Mouse (Mus musculus): Measurements from ENCODE around the gene Ogg1. TPM values are rescaled to one million over a fixed set of nuclear protein-coding genes. Genes with fewer than 3 reads are reported as not detected.

Gene Ogg1
- 2.2 TPM for polyA plus RNA-seq (2014; fragmentation: Illumina TruSeq; extraction: RNeasy Lipid Tissue Mini Kit (QIAGEN cat#74804); ENCODE audit: low read depth, low replicate concordance)

DNA sequence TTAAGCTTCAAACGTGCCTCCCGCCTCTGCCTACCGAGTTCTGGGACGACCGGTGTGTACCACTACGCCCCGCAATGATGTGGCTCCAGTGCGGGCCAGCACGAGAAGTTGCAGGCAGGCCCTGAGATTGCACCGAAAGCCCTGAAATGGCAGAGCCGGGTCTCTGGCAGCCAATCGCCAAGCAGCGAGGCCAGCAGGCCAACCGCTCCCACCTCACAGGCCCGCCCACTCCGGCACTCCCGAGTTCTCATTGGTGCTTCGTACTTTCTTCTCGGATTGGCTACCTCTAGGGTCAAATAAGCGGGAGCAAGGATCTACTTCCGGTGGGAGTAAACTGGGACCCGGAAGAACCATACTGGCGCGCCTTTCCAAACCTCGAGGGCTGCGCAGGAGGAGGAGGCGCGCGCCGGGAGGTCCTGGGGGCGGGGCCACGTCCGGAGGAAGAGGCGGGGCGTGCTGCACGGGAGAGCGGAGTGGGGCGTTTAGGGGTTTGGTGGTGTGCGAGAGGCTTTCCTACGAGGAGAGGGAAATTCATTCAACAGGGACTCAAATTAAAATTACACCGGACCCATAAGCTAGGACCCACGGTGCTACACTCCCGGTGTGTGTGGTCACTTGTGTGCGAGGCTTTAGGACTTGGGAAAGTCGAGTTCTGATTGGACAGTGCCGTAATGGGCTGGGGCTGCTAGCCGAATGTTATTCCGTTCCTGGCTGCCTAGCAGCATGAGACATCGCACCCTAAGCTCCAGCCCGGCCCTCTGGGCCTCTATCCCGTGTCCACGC is at the start of gene Ogg1:
TSS of gene Ogg1 (plus strand) at position 440 of the 783 bp plus-strand sequence.

DNA sequence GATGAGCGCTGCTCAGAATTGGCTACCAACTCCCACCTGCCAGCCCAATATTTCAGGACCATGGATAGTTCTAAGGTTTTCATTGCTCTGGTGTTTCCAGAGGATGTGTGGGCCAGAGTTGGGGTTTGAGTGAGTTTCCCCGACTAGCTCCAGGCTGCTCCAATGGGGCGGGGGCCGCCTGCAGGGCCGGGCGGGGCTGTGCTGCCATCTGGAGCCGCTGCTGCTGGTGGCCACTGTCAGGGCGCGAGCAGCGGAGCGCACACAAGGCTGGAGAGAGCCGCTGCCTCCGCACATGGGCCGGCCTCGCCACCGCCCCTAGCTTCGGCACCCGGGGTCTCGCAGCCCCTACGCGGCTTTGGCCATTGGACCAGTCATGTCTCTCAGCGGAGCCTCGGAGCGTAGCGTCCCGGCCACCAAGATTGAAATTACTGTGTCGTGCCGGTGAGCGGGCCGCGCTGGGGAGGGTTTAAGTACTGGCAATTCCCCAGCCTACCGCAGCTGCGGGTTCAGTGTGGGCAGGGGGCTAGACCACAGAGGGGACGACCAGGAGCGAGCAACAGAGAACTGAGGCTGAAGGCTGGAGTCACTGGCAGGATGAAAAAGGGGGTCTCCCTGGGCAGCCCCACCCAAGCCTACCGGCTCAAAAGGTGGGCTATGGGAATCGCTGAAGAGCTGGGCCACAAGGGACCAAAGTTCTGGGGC is 44.5 kb upstream of the Ogg1 start, which contains the start of gene Cpne9:
TSS of gene Cpne9 (plus strand) at position 207 of the 702 bp plus-strand sequence.

DNA sequence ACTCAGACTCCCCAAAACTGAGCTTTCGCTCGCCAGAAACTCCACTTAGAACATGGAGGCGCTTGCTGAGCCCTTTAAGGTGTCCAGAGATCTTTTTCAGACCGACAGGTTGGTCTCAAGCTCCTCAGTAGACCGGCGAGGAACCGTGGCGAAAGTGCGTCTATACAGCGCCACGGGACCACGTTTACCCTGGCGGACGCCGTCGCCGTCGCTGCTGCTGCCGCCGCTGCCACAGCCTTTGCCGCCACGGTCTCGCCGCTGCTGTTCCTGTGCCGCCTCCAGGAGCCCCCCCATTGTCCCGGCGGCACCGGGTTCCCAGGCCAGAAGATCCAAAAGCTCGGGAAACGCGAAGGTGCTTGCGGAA is 19.8 kb upstream of the Ogg1 start, which contains the start of gene Brpf1:
TSS of gene Brpf1 (plus strand) at position 152 of the 364 bp plus-strand sequence.

DNA sequence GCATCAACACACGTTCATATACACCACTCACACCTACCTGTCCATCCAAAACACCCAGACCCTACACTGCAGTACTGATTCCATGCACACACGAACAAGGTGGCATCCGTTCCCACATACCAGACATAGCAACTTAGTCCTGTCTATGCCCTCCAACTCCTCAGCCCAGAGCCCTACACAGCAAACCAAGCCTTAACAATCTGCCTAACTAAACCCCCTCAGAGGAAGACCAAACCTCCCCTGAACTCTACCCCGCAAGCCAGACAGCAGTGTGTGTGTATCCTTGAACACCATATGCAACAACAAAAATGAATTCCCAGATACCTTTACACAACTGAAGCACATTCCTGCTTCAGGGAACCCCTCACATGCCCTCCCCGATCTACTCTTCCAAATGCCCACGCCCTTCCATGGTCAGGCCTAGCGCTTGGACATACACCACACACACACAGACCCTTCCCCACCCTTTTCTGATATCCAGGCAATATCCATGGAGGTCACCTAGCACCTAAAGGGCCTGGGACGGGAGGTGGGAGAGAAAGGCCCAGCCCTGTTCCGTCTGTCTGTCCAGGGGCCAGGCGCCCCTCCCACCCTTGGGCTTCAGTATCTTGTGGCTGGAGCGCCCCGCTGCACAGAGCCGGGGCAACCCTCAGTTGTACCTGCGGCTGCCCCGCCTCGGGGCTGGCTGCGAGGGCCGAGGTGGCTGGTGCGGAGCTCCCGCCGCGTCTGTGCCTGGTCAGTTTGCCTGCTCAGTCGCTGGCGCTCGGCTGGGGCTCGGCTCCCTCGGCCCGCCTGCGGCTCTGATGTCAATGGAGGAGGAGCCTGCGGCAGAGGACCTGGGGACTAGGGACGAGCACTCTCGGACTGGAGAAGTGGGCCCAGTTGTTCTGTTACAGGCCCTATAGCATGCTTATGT is 16.7 kb downstream of the Ogg1 start, which contains the start of gene Camk1:
TSS of gene Camk1 (minus strand) at position 808 of the 916 bp plus-strand sequence.

DNA sequence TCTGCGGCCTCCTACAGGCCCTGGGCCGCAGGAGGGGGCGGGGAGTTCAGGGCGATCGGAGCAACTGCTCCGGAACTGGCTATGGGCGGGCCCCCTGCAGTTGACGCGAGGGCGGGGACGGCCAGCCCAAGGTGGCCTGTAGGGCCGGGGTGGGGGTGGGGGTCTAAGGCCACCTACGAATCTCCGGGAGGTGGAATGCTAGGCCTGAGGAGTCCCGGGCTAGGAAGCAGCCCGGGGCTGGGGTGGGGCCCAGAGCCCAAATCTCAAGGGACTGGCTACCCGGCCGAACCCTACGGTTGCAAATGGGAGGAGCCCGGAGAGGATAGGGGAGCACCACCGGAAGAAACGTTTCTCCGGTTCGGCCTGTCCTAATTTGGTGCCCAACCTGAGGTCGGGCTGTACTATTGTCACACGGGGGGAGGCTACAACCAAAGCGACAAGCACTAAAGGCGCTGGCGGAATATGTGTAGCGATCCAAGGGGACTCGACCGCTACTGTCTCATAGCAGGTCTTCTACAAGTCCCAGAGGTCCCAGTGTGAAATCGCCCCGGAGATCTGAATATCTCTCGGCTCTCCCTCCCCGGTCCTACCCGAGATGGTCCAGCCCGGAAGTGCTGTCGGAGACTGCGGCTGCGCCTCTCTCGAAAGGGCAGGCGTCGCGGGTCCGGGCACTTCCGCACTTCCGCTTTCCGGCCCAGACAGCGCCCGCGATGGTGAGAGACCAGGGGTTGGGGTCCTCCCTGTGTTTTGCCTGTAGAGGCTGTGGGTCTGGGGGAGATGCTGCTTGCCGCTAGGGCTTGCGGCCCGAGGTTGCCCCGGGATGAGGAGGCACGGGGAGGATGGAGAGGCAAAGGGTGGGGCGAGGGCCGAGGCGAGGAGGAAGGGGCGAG is 51.0 kb downstream of the Ogg1 start, which contains the start of the genes Tada3 and Arpc4:
TSS of gene Tada3 (minus strand) at position 388 of the 890 bp plus-strand sequence.
TSS of gene Arpc4 (plus strand) at position 620 of the 890 bp plus-strand sequence.

Other genes with a start within 250 kb of the Ogg1 start
- gene Setd5, start 249.6 kb upstream of the Ogg1 start, polyA plus RNA-seq (2014; fragmentation: Illumina TruSeq; extraction: RNeasy Lipid Tissue Mini Kit (QIAGEN cat#74804); ENCODE audit: low read depth, low replicate concordance), result 136 TPM
- 1.3 TPM for gene Lhfpl4, start 131.6 kb upstream of the Ogg1 start, polyA plus RNA-seq (2014; fragmentation: Illumina TruSeq; extraction: RNeasy Lipid Tissue Mini Kit (QIAGEN cat#74804); ENCODE audit: low read depth, low replicate concordance)
- 14.2 TPM for gene Mtmr14, start 89.1 kb upstream of the Ogg1 start, polyA plus RNA-seq (2014; fragmentation: Illumina TruSeq; extraction: RNeasy Lipid Tissue Mini Kit (QIAGEN cat#74804); ENCODE audit: low read depth, low replicate concordance)
- gene Cpne9, start 44.7 kb upstream of the Ogg1 start, polyA plus RNA-seq (2014; fragmentation: Illumina TruSeq; extraction: RNeasy Lipid Tissue Mini Kit (QIAGEN cat#74804); ENCODE audit: low read depth, low replicate concordance), result 0.52 TPM
- 3.6 TPM for gene Brpf1, start 19.8 kb upstream of the Ogg1 start, polyA plus RNA-seq (2014; fragmentation: Illumina TruSeq; extraction: RNeasy Lipid Tissue Mini Kit (QIAGEN cat#74804); ENCODE audit: low read depth, low replicate concordance)
- 34.8 TPM for gene Camk1, start 17.0 kb downstream of the Ogg1 start, polyA plus RNA-seq (2014; fragmentation: Illumina TruSeq; extraction: RNeasy Lipid Tissue Mini Kit (QIAGEN cat#74804); ENCODE audit: low read depth, low replicate concordance)
- 2.0 TPM for gene Tada3, start 50.9 kb downstream of the Ogg1 start, polyA plus RNA-seq (2014; fragmentation: Illumina TruSeq; extraction: RNeasy Lipid Tissue Mini Kit (QIAGEN cat#74804); ENCODE audit: low read depth, low replicate concordance)
- gene Arpc4, start 51.1 kb downstream of the Ogg1 start, polyA plus RNA-seq (2014; fragmentation: Illumina TruSeq; extraction: RNeasy Lipid Tissue Mini Kit (QIAGEN cat#74804); ENCODE audit: low read depth, low replicate concordance), result 86.1 TPM
- 0.58 TPM for gene Ttll3, start 62.3 kb downstream of the Ogg1 start, polyA plus RNA-seq (2014; fragmentation: Illumina TruSeq; extraction: RNeasy Lipid Tissue Mini Kit (QIAGEN cat#74804); ENCODE audit: low read depth, low replicate concordance)
- gene Rpusd3, start 92.4 kb downstream of the Ogg1 start, polyA plus RNA-seq (2014; fragmentation: Illumina TruSeq; extraction: RNeasy Lipid Tissue Mini Kit (QIAGEN cat#74804); ENCODE audit: low read depth, low replicate concordance), result not detected
- 20.4 TPM for gene Cidec, start 108.8 kb downstream of the Ogg1 start, polyA plus RNA-seq (2014; fragmentation: Illumina TruSeq; extraction: RNeasy Lipid Tissue Mini Kit (QIAGEN cat#74804); ENCODE audit: low read depth, low replicate concordance)
- gene Jagn1, start 115.6 kb downstream of the Ogg1 start, polyA plus RNA-seq (2014; fragmentation: Illumina TruSeq; extraction: RNeasy Lipid Tissue Mini Kit (QIAGEN cat#74804); ENCODE audit: low read depth, low replicate concordance), result 26.1 TPM
- gene Il17re, start 131.5 kb downstream of the Ogg1 start, polyA plus RNA-seq (2014; fragmentation: Illumina TruSeq; extraction: RNeasy Lipid Tissue Mini Kit (QIAGEN cat#74804); ENCODE audit: low read depth, low replicate concordance), result not detected
- gene Il17rc, start 144.5 kb downstream of the Ogg1 start, polyA plus RNA-seq (2014; fragmentation: Illumina TruSeq; extraction: RNeasy Lipid Tissue Mini Kit (QIAGEN cat#74804); ENCODE audit: low read depth, low replicate concordance), result 0.99 TPM
- gene Creld1, start 156.3 kb downstream of the Ogg1 start, polyA plus RNA-seq (2014; fragmentation: Illumina TruSeq; extraction: RNeasy Lipid Tissue Mini Kit (QIAGEN cat#74804); ENCODE audit: low read depth, low replicate concordance), result 6.1 TPM
- gene Prrt3, start 175.0 kb downstream of the Ogg1 start, polyA plus RNA-seq (2014; fragmentation: Illumina TruSeq; extraction: RNeasy Lipid Tissue Mini Kit (QIAGEN cat#74804); ENCODE audit: low read depth, low replicate concordance), result not detected
- 166 TPM for gene Emc3, start 204.7 kb downstream of the Ogg1 start, polyA plus RNA-seq (2014; fragmentation: Illumina TruSeq; extraction: RNeasy Lipid Tissue Mini Kit (QIAGEN cat#74804); ENCODE audit: low read depth, low replicate concordance)
- 0.82 TPM for gene Fancd2, start 204.7 kb downstream of the Ogg1 start, polyA plus RNA-seq (2014; fragmentation: Illumina TruSeq; extraction: RNeasy Lipid Tissue Mini Kit (QIAGEN cat#74804); ENCODE audit: low read depth, low replicate concordance)